Mouse (Mus musculus): ENCODE results near the gene Lipk.

Lipk gene

DNA sequence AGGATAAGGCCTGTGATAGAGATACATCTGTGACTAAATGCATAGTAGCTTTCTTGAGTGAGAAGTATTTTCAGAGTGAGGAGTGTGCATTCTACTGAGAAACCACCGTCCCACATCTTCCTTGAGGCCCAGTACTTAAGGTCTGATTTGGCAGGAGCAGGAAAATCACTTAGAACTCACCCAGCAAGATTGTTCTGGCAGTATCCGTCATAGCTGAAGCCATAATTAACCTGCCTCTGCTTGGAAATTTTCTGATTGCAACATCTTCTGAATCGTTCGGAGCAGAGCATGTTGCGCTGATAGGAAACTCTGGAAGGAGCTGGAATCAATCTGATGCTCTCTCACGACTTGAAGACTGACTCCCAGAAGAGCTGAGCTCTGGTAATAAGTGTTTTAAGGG is at the start of gene Lipk:
TSS of gene Lipk (plus strand) at position 289 of the 400 bp plus-strand sequence.
- no peak for DNase-seq

- DNase-seq = no peak
These were observed 47.2 kb upstream of the Lipk start, which contains the start of gene Lipf for GRCm38 (mm10) chr19:33960887-33961286. Gene Lipf, plus strand, starts transcription at chr19:33961187.

GRCm38 (mm10) chr19:33979007-33979406 is 29.1 kb upstream of the Lipk start:
- DNase-seq = peak; percentile 12

DNA sequence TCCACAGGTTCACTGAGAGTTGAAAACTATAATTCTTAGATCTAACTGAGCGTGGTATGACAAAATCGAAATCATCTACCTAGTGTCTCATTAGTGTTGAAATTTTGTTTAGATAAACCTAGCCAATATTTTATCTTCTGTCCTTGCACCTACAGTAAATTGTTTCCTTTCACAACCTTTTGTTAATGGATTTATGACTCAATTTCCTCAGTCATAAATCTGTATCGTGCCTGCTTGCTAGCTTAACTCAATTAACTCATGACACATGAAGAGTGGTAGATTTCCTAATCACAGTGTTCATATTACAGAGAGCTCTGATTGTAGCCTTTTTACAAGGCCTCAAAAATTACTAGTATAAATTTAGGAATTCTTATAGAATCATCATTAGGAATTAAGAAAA is 25.0 kb upstream of the Lipk start:
- no peak for DNase-seq

GRCm38 (mm10) chr19:34021440-34022172 is 13.5 kb downstream of the Lipk start:
- no peak for DNase-seq

GRCm38 (mm10) chr19:34022759-34023158 is 14.7 kb downstream of the Lipk start:
- no peak for DNase-seq

DNA sequence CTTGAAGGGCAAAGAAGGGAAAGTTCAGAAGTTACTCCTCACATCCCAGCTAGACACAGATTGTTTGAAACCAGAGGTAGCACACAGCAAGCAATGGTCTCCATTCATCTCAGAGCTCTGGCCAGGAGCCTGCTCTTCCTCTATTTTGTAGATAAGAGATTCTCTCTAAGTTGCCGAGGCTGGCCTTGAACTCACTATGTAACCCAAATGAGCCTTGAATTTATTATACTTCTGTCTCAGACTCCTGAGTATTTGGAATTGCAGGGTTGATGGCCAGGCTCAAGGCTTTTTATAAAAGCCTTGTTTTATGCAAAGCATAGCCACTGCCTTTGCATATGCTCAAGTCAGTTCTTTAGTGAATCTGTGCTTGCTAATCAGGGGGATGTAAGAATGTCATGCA is 31.6 kb downstream of the Lipk start:
- no peak for DNase-seq

GRCm38 (mm10) chr19:34043008-34043407 is 34.9 kb downstream of the Lipk start:
- DNase-seq = no peak

DNA sequence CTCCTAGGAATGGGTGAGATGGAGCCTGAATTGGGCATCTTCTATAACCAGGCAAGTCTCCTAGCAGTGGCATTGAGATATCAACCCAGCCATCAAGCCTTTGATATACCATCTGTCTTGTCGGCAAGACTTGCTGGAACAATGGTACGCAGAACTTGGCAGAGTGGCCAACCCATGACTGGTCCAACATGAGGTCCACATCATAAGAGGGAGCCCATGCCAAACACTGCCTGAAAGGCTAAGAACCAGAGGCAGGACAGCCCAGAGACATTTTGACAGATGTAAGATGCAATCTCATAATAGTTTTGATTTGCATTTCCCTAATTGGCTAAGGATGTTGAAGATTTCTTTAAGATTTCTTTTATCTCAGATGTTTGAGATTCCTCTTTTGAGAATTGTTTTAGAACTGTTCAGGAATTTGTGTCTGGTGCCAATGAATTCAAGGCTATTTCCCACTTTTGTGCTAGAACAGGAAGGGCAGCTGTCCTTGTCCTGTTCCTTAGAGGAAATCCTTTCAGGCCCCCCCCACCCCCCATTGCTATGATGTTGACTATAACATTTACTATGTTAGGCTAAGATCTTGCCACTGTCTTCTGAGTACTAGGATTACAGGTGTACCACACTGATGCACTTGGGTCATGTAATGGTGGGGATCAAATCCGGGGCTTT is 41.4 kb downstream of the Lipk start:
- DNase-seq = no peak

DNA sequence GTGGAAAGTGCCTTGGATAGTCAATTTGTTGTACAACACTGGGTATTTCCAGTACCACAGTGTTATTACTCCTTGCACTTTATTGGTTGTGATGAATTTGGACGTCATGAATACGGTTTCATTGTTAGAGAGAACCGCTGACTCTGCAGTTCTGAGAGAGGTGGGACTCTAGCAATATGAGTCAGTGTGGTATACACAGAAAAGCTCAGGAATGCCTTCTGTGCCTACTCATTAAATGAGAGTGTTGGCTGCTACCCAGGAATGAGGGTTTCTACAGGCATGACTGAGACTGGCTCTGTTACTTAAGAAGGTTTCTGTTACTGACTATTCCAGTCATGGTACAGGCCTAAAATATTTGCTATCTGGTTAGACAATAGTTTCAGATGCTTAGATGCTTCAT is 43.4 kb downstream of the Lipk start:
- no peak for DNase-seq

DNA sequence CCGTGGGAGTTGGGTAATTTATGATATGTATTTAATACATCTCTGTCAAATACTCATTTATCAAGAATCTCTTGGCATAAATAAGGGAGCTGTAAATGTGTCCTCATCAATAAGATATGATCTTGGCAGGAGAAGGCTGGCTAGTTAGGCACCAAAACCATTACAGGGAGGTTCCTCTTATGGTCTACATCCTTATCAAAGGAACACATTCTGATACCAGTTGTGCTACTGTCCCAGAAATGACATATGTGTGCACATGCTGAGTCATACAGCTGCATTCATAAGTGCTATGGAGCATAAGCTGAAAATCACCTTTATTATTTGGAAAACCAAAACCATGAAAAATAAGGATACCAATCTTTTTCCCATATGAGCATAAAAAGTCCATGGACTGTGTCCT is 55.5 kb downstream of the Lipk start:
- no peak for DNase-seq

DNA sequence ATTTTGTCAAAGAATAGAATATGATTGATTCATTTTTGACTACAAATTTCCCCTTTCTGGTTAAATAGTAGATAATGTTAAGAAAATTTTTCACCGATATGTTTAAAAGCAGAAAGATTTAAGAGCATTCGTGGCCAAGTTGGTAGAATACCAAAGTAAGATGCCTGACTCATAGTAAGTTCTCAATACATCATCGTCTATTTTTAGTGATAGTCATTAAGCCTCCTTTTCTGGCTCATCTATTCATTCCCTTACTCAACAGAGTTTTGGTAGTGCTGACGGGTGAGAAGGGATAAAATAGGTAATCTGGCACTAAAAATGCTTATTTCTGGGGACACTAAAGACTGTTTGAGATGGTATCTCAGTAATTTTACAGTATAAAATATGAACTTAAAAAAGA is 56.0 kb downstream of the Lipk start:
- DNase-seq = no peak

GRCm38 (mm10) chr19:34066779-34067472 is 58.8 kb downstream of the Lipk start, which contains the start of gene Lipn:
Gene Lipn, plus strand, starts transcription at chr19:34067358.
- DNase-seq = no peak

GRCm38 (mm10) chr19:34074239-34074638 is 66.1 kb downstream of the Lipk start:
- no peak for DNase-seq

DNA sequence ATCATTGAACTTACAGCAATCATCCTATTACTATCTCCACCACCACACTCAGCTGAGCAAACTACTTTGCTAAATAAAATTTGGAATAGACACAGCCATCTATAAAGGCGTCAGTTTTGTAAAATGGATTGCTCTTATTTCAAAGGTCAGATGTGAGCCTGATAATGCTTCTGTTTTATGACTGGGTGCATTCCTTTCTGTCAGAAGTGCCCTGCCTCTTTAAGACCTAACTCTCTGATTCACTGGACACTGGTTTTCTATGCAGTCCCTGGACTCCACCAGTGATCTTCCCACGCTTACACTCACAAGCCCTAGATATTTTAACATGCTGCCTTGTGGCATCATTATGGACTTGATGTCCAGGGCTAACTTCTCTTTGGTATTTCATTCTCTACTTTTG is 70.0 kb downstream of the Lipk start:
- DNase-seq = no peak

DNA sequence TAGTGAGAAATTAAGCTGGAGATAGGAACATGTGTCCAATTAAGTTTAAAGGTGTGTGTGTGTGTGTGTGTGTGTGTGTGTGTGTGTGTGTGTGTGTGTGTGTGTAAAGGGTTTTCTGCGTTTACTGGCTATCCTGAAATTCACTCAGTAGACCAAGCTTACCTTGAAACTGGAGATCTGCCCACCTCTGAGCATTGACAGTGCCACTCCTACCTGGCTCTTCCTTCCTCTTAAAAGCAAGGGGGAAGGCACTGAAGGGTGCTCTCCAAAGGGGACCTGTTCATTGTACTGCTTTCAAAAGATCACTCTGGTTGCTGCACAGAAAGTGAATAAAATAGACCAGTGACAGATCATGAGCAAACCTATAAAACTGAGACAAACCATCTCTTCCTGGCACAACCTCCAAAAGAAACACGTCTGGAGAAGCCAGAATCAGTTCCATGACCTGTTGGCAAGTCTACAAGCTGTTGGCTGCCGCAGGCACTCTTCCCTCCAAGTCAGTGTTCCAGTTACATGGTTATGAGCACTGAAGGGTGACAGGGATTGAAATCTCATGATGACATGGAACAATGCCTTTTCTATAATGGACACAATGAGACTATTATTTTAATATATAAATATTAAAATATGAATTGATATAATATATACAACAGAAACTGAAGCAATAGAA is 81.1 kb downstream of the Lipk start:
- no peak for DNase-seq

- DNase-seq = no peak
These were observed 87.3 kb downstream of the Lipk start for GRCm38 (mm10) chr19:34095381-34095780.

DNA sequence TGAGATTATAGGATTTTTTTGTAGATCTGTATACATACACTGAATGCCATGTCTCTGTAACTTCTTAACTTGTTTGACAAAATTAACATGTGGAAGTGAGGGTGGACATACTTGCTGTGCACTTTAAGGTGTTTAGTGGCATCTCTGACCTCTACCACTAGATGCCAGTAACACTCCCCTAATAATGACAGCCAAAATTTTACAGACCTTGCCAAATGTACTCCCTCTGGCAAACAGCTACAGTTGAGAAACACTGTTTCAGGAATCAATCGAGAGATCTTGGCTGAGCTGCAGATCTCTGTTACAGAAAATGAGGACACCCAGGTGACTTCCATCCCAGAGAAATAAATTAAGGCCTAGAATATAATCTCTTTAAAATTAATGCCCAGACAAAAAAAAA is 88.1 kb downstream of the Lipk start:
- no peak for DNase-seq
